Mouse (Mus musculus) mesoderm, embryonic 11.5 days (tissue): ENCODE results near the gene Siah2.
A peak's percentile ranks its signal among the peaks of the same experiment; 100 is the strongest.

Experiments used
- DNase-seq: peaks from one replicate; pipeline ENCODE4 v3.0.0-alpha.2; 2012; ENCODE audit warnings: low read depth, low spot score

Siah2 gene

GRCm38 (mm10) chr3:58663970-58664369 lies 28.2 kb downstream of the Siah2 start:
- no peak for DNase-seq

- no peak for DNase-seq
These were observed 31.6 kb downstream of the Siah2 start for GRCm38 (mm10) chr3:58660636-58661035.

GRCm38 (mm10) chr3:58657356-58657755 lies 34.8 kb downstream of the Siah2 start:
- no peak for DNase-seq

- DNase-seq = peak; percentile 70
These were observed 36.7 kb downstream of the Siah2 start for GRCm38 (mm10) chr3:58655362-58656130.

- no peak for DNase-seq
These were observed 38.3 kb downstream of the Siah2 start for GRCm38 (mm10) chr3:58653907-58654306.

GRCm38 (mm10) chr3:58650328-58650727 lies 41.9 kb downstream of the Siah2 start:
- DNase-seq = no peak

GRCm38 (mm10) chr3:58647179-58647578 lies 45.0 kb downstream of the Siah2 start:
- DNase-seq = no peak

- DNase-seq = no peak
These were observed 46.0 kb downstream of the Siah2 start for GRCm38 (mm10) chr3:58646180-58646579.

- DNase-seq = peak; percentile 68
These were observed 55.5 kb downstream of the Siah2 start, which contains the start of gene Erich6 for GRCm38 (mm10) chr3:58636406-58637295. Gene Erich6 (minus strand): TSS chr3:58637207.

GRCm38 (mm10) chr3:58631693-58632092 lies 60.5 kb downstream of the Siah2 start:
- no peak for DNase-seq

GRCm38 (mm10) chr3:58624981-58625380 lies 67.2 kb downstream of the Siah2 start:
- DNase-seq = no peak
